Mouse (Mus musculus): Measurements from ENCODE around the gene Syt9. TPM values are rescaled to one million over a fixed set of nuclear protein-coding genes. Genes with fewer than 3 reads are reported as not detected.

Syt9 gene
- polyA plus RNA-seq, 1 experiment from 2014 or later: 0.20 TPM

DNA sequence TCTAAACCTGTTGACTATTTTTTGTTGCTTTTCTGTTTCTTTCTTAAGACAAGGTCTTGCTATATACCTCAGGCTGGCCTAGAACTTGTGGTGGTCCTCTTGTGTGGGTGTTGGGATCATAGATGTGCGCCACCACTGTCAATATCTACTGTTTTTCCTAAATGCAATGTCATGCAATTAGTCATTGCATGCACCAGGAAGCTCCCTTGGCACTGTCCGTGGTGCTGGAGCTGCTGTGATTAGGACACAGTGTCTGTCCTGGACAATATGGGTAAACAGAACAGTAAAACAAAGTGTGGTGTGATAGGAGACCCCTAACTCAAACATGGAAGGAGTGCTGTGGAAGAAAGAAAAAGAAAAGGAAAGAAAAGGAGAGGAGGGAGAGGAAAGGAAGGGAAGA, 22.2 kb downstream of the Syt9 start:
- no peaks in the 10 kb centered on the region for H3K9me3 ChIP-seq (replicated peaks)
- no peak overlapping the region for H3K4me2 ChIP-seq
- H3K9ac ChIP-seq: no peak overlapping the region
- H3K36me3 ChIP-seq (replicated peaks): no peaks in the 10 kb centered on the region
- ATAC-seq (ENCODE audit: insufficient read depth): no peak
- H3K27ac ChIP-seq (replicated peaks): no peak overlapping the region
- 37% methylated on average over 2 of the region's 2 CpGs for WGBS (ENCODE audit: insufficient replicate concordance)
- no peaks in the 10 kb centered on the region for H3K27me3 ChIP-seq
- no peaks in the 10 kb centered on the region for H3K4me1 ChIP-seq (replicated peaks)
- H3K4me3 ChIP-seq (replicated peaks): no peak overlapping the region

DNA sequence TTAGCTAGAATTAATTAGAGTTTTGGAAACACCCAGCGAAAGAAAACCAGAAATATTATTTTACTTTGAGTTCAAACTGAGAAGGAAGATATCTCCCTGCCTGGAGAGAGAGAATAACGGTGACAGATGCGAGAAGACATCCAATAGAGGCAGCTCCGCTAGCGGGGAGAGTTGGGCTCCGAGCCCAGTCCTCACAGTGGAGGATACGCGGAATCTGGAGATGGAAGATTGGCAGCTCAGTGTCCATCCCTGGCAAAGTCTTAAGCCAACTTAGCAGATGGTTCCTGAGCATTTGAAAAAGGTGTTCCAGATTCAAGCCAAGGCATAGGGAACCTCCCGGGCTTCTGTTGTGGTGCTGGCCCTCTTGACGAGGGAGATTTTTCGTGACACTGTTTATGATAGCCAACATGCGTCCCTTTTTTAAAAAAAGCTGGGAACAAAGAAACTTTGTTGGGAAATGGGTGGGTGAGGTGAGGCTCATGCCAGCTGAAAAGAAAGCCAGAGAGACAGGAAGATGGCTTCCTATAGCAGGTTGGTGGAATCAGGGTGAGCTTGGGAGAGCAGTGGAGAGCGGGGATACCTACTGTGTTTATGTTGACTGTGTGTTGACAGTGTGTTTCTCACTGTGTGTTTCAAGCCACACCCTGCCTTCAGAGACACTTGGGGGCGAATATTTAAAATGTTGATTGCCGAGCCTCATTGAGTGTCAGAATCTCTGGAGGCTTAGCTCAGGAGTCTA, 29.7 kb downstream of the Syt9 start:
- H3K9me3 ChIP-seq (replicated peaks): no peaks in the 10 kb centered on the region
- no peaks in the 10 kb centered on the region for H3K4me1 ChIP-seq (replicated peaks)
- H3K36me3 ChIP-seq (replicated peaks): no peaks in the 10 kb centered on the region
- no peak for ATAC-seq (ENCODE audit: insufficient read depth)
- H3K27ac ChIP-seq (replicated peaks): no peak overlapping the region
- no peaks in the 10 kb centered on the region for H3K27me3 ChIP-seq
- no peak overlapping the region for H3K4me3 ChIP-seq (replicated peaks)
- no peak overlapping the region for H3K9ac ChIP-seq
- no peak overlapping the region for H3K4me2 ChIP-seq
- WGBS (ENCODE audit: insufficient replicate concordance): 73% methylated on average over 15 of the region's 15 CpGs

DNA sequence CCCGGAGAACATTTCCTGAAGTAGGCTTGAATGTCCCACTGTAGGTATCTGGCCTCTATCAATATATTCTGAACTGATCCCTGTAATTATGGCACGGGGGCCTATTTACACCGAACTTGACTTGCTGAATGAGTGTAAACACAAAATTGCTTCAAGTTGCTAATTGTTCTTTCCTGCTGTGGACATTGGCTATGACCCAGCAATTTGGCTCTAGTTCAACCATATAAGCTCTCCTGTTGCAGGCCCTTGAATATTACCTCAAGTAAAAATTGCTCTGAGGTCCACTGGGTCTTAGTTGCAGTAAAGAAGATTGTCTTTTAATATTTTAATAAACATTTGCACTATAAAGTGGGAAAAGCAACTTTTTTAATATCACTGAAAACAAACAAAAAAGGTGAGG, 32.7 kb downstream of the Syt9 start:
- Histone ChIP-seq H3K9ac (no peak overlapping the region), H3K4me3 (replicated peaks) (no peak overlapping the region), H3K9me3 (replicated peaks) (no peaks in the 10 kb centered on the region), H3K4me2 (no peak overlapping the region), H3K27ac (replicated peaks) (no peak overlapping the region), H3K36me3 (replicated peaks) (no peaks in the 10 kb centered on the region), H3K27me3 (no peaks in the 10 kb centered on the region), H3K4me1 (replicated peaks) (no peaks in the 10 kb centered on the region)
- WGBS (ENCODE audit: insufficient replicate concordance): 78% methylated on average over 3 of the region's 3 CpGs
- ATAC-seq (ENCODE audit: insufficient read depth): no peak

DNA sequence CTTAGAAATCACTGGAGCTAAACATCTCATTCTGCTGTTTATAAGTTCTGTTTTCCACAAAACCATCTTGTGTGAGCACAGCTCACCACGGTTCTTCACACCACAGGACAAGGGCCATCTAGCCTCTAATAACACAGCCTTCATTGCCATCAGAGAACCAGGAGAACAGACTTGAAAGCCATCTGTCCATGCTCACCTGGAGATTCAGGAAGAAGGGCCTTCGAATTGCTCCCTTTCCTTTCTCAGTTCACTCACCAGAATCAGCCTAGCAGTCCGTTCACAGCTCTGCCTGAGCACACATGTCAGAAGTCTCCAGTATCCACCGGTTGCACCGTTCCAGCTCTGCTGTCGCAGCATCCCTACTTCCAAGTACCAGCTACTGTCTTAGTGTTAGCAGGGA, 44.4 kb downstream of the Syt9 start:
- Histone ChIP-seq H3K9ac (no peak overlapping the region), H3K27me3 (no peaks in the 10 kb centered on the region), H3K4me1 (replicated peaks) (no peaks in the 10 kb centered on the region), H3K4me2 (no peak overlapping the region), H3K9me3 (replicated peaks) (no peaks in the 10 kb centered on the region), H3K36me3 (replicated peaks) (no peaks in the 10 kb centered on the region), H3K27ac (replicated peaks) (no peak overlapping the region), H3K4me3 (replicated peaks) (no peak overlapping the region)
- no peak for ATAC-seq (ENCODE audit: insufficient read depth)
- WGBS (ENCODE audit: insufficient replicate concordance): 61% methylated on average over 6 of the region's 6 CpGs

DNA sequence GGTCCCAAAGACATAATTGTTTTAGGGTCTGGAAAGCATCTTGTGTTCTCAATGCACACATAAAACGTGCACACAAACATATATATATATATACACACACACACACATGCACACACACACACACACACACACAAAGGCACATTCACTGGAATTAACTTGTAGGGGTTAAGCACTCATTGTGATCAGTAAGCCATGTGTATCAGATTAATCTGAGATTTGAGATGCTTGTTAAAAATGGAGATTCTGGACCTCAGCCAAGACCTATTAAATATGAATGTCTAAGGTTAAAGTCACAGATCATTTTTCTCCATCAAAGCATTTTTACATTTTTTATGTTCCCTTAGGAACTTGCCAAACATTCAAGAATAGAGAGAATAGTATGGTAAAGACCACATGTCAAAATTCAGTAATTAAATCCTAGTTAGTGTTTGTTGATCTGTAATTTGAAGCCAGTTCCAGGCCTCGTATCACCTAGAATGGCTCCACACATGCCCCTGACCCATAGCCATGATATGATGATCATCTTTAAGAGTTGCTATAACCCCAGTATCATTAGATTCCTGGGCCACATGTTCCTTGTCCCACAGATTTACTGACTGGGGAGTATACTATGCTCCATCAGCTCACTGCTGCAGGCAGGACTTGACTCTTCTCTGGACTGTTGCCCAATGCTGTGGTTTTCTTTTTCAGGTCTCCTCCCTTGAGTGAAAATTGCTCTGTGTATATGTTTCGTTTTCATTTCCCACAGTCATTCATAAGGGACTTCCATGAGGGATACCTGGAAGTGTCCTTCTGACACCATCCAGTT, 46.7 kb downstream of the Syt9 start:
- Histone ChIP-seq H3K4me1 (replicated peaks) (no peaks in the 10 kb centered on the region), H3K27me3 (no peaks in the 10 kb centered on the region), H3K9ac (no peak overlapping the region), H3K9me3 (replicated peaks) (no peaks in the 10 kb centered on the region), H3K4me2 (no peak overlapping the region), H3K36me3 (replicated peaks) (no peaks in the 10 kb centered on the region), H3K27ac (replicated peaks) (no peak overlapping the region), H3K4me3 (replicated peaks) (no peak overlapping the region)
- ATAC-seq (ENCODE audit: insufficient read depth): no peak
- WGBS (ENCODE audit: insufficient replicate concordance): 46% methylated on average over 3 of the region's 3 CpGs

DNA sequence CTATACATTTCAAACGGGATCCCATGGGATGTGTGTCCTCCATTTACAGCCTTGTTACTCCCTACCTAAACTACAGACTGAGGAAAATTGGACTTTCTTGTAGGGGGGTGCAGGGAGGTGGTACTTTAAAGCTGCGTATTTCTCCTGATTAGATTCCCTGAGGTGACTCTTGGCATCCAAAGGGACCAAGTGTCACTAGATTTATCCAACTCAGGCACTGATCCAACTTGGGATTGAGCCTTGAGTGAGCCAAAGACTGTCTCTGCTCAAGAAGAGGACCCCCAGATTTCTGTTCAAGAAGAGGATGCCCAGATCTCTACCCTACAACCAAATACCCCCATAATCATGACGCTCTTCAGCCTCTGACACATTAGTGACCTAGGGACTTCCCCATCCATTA, 66.9 kb downstream of the Syt9 start:
- H3K4me3 ChIP-seq (replicated peaks): no peak overlapping the region
- no peaks in the 10 kb centered on the region for H3K27me3 ChIP-seq
- H3K36me3 ChIP-seq (replicated peaks): no peaks in the 10 kb centered on the region
- H3K4me2 ChIP-seq: no peak overlapping the region
- no peak overlapping the region for H3K9ac ChIP-seq
- no peaks in the 10 kb centered on the region for H3K9me3 ChIP-seq (replicated peaks)
- no peak for ATAC-seq (ENCODE audit: insufficient read depth)
- no peak overlapping the region for H3K27ac ChIP-seq (replicated peaks)
- 50% methylated on average over 3 of the region's 3 CpGs for WGBS (ENCODE audit: insufficient replicate concordance)
- H3K4me1 ChIP-seq (replicated peaks): no peaks in the 10 kb centered on the region

DNA sequence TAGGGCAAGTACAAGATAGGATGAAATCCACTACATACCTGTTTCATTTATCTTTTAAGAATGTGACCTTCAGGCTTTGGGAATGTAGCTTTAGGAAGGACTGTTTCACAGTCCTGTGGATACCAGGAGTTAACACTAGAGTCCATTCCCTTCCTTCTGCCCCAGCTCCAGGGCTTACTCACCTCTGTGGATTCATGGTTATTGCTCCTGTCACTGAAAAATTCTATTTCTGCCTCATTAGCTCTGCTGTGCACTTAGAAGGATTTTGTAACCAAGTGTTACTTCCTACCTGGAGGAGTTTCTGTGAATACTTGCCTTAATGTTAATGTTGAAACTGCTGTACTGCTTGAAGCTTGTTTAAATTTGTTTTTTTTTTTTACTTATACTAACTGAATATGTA, 74.1 kb downstream of the Syt9 start:
- no peaks in the 10 kb centered on the region for H3K9me3 ChIP-seq (replicated peaks)
- no peak overlapping the region for H3K4me2 ChIP-seq
- no peak overlapping the region for H3K9ac ChIP-seq
- H3K4me3 ChIP-seq (replicated peaks): no peak overlapping the region
- ATAC-seq (ENCODE audit: insufficient read depth): no peak
- H3K27me3 ChIP-seq: no peaks in the 10 kb centered on the region
- H3K36me3 ChIP-seq (replicated peaks): no peaks in the 10 kb centered on the region
- no peak overlapping the region for H3K27ac ChIP-seq (replicated peaks)
- no peaks in the 10 kb centered on the region for H3K4me1 ChIP-seq (replicated peaks)

DNA sequence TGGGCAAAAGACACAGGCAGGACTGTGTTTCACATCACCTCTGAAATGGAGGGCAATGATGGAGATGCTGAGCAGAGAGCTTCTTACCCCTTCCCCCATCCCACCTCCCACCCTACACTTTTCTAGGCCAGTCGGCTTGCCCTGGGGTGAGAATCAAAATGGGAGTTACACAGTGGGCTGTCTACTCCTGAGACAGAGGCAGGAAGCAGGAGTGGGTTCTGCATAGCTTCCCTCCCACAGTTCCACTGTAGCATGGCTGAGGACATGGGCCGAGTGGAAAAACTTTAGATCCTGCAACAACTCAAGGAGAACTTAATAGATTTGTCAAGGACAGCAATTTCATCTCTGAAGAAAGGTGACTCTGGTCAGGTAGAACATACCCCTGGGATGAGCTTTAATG, 84.1 kb downstream of the Syt9 start:
- ATAC-seq (ENCODE audit: insufficient read depth): no peak

DNA sequence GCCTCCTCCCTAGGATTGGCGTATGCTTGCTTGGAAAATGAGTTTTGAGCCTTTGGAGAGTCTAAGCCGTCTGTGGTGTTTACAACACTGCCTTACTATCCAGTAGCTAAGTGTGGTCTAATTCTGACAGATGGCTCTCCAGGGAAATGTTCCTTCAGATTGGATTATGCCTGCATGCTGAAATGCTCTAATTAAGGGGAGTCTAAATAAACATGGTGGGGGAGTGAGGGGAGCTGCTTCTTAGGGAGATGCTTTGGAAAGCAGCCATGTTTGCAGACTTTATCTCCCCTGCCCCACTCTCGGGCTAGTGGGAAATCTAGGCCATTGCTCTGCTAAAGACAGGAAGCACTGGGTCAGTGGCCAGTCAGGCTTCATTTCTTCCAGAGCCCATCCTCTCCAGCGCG, 84.6 kb downstream of the Syt9 start:
- H3K27ac ChIP-seq (replicated peaks): no peak overlapping the region
- H3K4me1 ChIP-seq (replicated peaks): no peaks in the 10 kb centered on the region
- ATAC-seq (ENCODE audit: insufficient read depth): no peak
- WGBS (ENCODE audit: insufficient replicate concordance): 50% methylated on average over 5 of the region's 5 CpGs
- no peaks in the 10 kb centered on the region for H3K9me3 ChIP-seq (replicated peaks)
- H3K9ac ChIP-seq: no peak overlapping the region
- no peaks in the 10 kb centered on the region for H3K36me3 ChIP-seq (replicated peaks)
- H3K27me3 ChIP-seq: no peaks in the 10 kb centered on the region
- H3K4me3 ChIP-seq (replicated peaks): no peak overlapping the region
- no peak overlapping the region for H3K4me2 ChIP-seq

More for the DNA sequence above, 84.1 kb downstream of the Syt9 start:
- H3K27ac ChIP-seq (replicated peaks): no peak overlapping the region
- WGBS (ENCODE audit: insufficient replicate concordance): 37% methylated on average over 2 of the region's 2 CpGs
- no peaks in the 10 kb centered on the region for H3K27me3 ChIP-seq
- no peak overlapping the region for H3K9ac ChIP-seq
- H3K36me3 ChIP-seq (replicated peaks): no peaks in the 10 kb centered on the region
- H3K4me1 ChIP-seq (replicated peaks): no peaks in the 10 kb centered on the region
- no peaks in the 10 kb centered on the region for H3K9me3 ChIP-seq (replicated peaks)
- H3K4me3 ChIP-seq (replicated peaks): no peak overlapping the region
- H3K4me2 ChIP-seq: no peak overlapping the region

DNA sequence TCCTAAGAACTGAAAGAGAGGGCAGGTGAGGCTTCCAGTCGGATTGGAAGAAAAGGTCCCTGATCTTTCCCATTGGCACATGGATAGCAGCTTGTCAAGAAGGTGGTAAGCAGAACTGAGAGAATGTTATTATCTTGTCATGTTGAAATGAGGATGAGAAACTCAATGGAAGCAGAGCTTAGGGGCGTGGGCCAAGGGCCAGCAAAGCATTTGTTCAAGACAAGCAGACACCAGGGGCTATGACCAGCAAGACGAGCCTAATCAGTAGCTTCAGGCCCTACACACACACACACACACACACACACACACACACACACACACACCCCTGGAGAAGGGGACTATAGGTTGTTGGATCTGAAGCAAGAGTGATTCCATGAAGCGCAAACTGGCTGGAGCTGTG, 90.6 kb downstream of the Syt9 start:
- Histone ChIP-seq H3K36me3 (replicated peaks) (no peaks in the 10 kb centered on the region), H3K4me3 (replicated peaks) (no peak overlapping the region), H3K27me3 (no peaks in the 10 kb centered on the region), H3K4me2 (no peak overlapping the region), H3K9ac (no peak overlapping the region), H3K4me1 (replicated peaks) (no peaks in the 10 kb centered on the region), H3K27ac (replicated peaks) (no peak overlapping the region), H3K9me3 (replicated peaks) (no peaks in the 10 kb centered on the region)
- 53% methylated on average over 4 of the region's 4 CpGs for WGBS (ENCODE audit: insufficient replicate concordance)
- ATAC-seq (ENCODE audit: insufficient read depth): no peak

DNA sequence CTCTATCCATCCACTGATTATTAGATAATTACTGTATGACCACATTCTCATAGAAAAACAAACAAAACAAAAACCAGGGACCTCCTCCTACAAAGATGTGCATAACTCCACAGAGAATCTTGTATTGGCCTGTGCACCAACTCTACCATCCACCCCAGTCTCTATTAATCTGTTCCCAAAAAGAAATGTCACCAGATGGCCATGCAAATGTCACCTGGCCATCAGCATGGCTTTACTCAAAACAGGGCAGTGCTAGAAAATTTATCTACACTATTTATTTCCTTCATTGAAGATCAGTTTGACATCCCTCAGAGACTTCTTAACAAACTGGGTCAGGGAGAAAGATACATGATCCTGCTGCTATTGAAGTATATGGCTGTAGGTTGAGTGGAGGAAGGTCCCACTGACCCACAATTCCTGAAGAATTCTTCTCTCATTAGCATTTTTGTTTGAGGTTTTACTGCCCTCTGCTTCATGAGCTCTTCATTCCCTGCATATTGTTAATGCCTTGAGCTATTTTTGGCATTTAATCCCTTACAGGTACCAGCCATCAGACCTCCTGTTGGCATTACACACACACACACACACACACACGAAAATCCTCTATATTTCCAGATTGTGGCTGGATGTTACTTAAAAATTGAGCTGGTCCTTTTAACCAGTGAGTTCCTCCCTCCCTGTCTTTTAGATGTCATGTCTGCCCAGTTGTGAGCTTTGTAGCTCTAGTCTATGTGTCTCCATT, 91.3 kb downstream of the Syt9 start:
- no peaks in the 10 kb centered on the region for H3K9me3 ChIP-seq (replicated peaks)
- no peak overlapping the region for H3K4me2 ChIP-seq
- H3K27ac ChIP-seq (replicated peaks): no peak overlapping the region
- no peaks in the 10 kb centered on the region for H3K27me3 ChIP-seq
- H3K4me1 ChIP-seq (replicated peaks): no peaks in the 10 kb centered on the region
- no peaks in the 10 kb centered on the region for H3K36me3 ChIP-seq (replicated peaks)
- no peak overlapping the region for H3K4me3 ChIP-seq (replicated peaks)
- H3K9ac ChIP-seq: no peak overlapping the region
- WGBS (ENCODE audit: insufficient replicate concordance): 39% methylated on average over 1 of the region's 1 CpGs
- ATAC-seq (ENCODE audit: insufficient read depth): no peak
